Mouse (Mus musculus) layer of hippocampus, postnatal 10 days (tissue): ENCODE data around the gene Gjb3. TPM values are rescaled to one million over a fixed set of nuclear protein-coding genes. Genes with fewer than 3 reads are reported as not detected.
A peak's percentile ranks its signal among the peaks of the same experiment; 100 is the strongest.

ENCODE experiments used
- DNase-seq, 2 experiments: peaks; one replicate each; pipeline ENCODE4 v3.0.0; 2021; ENCODE audit warnings: low spot score in 2 of 2
- total RNA-seq, 2 experiments: library from RNA; stranded (reverse); gene quantifications; 2 replicates each; pipeline ENCODE4 v1.2.3; 2021

Gene Gjb3
- total RNA-seq, 2 experiments from 2014 or later, result 0.64 to 0.80 TPM

DNA sequence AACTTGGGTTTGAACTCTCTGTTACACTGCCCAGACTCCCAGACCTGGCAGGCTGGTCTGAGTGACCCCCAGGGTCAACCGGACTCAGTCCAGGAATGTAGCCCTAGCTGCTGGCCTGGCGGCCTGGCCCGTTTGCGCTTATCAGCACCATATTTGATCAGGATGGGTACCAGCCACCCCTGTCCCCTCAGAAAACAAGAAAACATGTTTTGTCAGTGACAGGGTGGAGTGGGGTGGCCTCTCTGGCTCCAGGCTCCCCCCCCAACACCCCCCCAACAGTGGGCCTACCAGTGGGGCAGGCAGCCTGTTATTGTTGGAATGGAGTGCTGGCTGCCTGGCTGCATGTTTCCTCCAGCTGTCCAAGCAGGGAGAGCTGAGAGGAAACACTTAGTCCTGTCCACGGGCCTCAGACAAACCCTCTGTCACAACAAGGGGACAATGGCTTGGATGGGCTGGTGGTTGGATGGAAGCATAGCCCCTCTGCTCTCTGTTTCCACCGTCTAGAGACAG lies 41.5 kb downstream of the Gjb3 start:
- DNase-seq, result peak; percentile 27

DNA sequence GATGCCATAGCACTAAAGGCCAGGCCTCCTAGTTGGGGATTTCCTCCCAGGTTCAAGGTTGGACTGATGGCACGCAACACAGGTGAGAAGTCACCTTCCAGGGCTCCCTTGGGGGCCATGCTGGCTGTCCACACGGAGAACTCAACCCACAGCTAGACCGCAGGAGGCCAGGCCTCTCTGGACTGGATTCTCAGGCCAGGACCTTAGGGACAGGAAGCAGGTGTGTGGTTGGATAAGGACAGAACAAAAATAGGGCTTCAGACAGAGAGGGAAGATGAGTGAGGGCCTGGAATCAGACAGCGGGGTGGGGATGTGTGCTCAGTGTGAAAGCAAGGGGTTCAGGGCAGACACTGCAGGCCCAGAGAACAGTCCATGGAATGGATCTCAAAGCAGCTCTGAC lies 43.7 kb downstream of the Gjb3 start:
- DNase-seq, result no peak

DNA sequence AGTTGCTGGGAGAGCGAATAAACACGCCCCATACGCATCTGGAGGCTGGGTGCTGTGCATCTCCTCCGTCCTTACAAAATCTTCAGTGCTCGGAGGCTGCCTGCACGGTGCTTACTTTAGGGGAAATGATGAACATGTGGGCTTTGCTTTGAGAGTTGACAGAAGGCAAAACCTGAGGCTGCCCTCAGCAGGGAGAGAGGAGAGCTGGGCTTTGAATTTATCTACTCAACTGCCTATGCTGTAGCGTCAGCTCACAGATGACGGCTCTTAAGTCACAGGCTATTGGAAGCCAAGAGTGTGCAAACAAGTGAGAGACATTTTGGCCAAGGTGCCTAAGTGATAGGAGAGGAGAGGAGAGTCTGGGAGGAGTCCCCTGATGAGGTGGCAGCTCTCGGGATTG lies 51.4 kb downstream of the Gjb3 start:
- DNase-seq, result no peak

DNA sequence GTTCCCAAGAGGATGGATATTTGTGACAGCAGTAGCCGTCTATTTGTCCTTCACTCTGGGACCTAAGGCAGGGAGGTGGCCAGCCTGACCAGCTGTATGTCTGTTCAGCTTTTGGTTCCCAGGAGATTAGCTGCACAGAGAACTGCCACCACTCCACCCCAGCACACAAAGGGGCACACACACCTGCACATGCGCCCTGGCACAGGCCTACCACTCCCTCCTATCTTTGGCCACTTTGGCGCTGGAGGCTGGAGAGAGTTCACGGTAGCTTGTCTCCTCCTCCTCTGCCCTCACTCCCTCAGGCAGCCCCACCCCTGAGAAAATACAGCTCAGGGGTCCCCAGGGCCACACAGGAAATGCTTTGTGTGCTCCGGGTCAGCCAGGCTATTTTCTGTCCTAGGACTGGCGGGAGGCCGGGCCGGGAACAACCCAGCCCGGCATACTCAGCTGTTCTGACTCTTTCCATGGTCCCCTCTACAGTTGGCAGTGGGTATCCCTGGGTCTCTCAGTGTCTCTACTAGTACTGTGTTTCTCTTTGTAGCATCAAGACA lies 52.1 kb downstream of the Gjb3 start:
- DNase-seq, result no peak

Other genes starting within 250 kb of the Gjb3 start
- 1 to 10 TPM; 3.0 to 3.7 TPM for gene Tmem35b, start 207.2 kb downstream of the Gjb3 start, total RNA-seq
- gene Dlgap3, start 161.6 kb downstream of the Gjb3 start, total RNA-seq, result 100 to 1,000 TPM; 218 to 228 TPM
- gene Smim12, start 87.1 kb downstream of the Gjb3 start, total RNA-seq, result 10 to 100 TPM; 41.1 to 45.5 TPM
- 10 to 100 TPM; 10.7 to 11.1 TPM for gene Gja4, start 16.8 kb downstream of the Gjb3 start, total RNA-seq
- gene Gjb4, start 23.2 kb upstream of the Gjb3 start, total RNA-seq, result not detected
- gene Gjb5, start 27.3 kb upstream of the Gjb3 start, total RNA-seq, result not detected